Mouse (Mus musculus): Measurements from ENCODE around the gene Pcdh8. TPM values are rescaled to one million over a fixed set of nuclear protein-coding genes. Genes with fewer than 3 reads are reported as not detected.

The Pcdh8 gene
- polyA plus RNA-seq, 2 experiments = not detected

GRCm38 (mm10) chr14:79754601-79755222, 16.4 kb downstream of the Pcdh8 start:
- no peak overlapping the region for H3K4me2 ChIP-seq (ENCODE audit: low read depth)
- WGBS (ENCODE audit: insufficient replicate concordance) = 54% methylated on average over 13 of the region's 13 CpGs

GRCm38 (mm10) chr14:79754157-79754556, 17.0 kb downstream of the Pcdh8 start:
- DNase-seq (ENCODE audit: low read depth in 3 of 3, low spot score in 3 of 3) (no peak), ATAC-seq (ENCODE audit: insufficient read depth) (no peak)
- H3K9ac ChIP-seq (replicated peaks) = no peak overlapping the region
- no peak overlapping the region for H3K27ac ChIP-seq
- no peaks in the 10 kb centered on the region for H3K27me3 ChIP-seq (ENCODE audit: control insufficient read depth, insufficient read depth, low read length)
- no peak overlapping the region for H3K4me3 ChIP-seq (ENCODE audit: insufficient read depth in 1 of 2, low read depth in 2 of 2, low read length in 2 of 2)
- no peaks in the 10 kb centered on the region for H3K4me1 ChIP-seq (replicated peaks; ENCODE audit: control insufficient read depth in 2 of 2, insufficient read depth in 2 of 2, low read length in 1 of 2)
- TF ChIP-seq CTCF (IDR thresholded peaks at IDR 0.05; ENCODE audit: low read depth) (no peak), EP300 (IDR thresholded peaks at IDR 0.05; ENCODE audit: low read depth) (no peak)
- no peaks in the 10 kb centered on the region for H3K9me3 ChIP-seq (ENCODE audit: control insufficient read depth, low read length)
- H3K36me3 ChIP-seq (replicated peaks; ENCODE audit: control insufficient read depth, insufficient read depth, low read depth) = no peaks in the 10 kb centered on the region
- H3K4me2 ChIP-seq (ENCODE audit: low read depth) = no peak overlapping the region
- WGBS (ENCODE audit: insufficient replicate concordance) = 40% methylated on average over 3 of the region's 3 CpGs

More at GRCm38 (mm10) chr14:79754601-79755222, 16.4 kb downstream of the Pcdh8 start:
- Histone ChIP-seq H3K9ac (replicated peaks) (no peak overlapping the region), H3K27ac (no peak overlapping the region), H3K9me3 (ENCODE audit: control insufficient read depth, low read length) (no peaks in the 10 kb centered on the region), H3K4me1 (replicated peaks; ENCODE audit: control insufficient read depth in 2 of 2, insufficient read depth in 2 of 2, low read length in 1 of 2) (no peaks in the 10 kb centered on the region), H3K4me3 (ENCODE audit: insufficient read depth in 1 of 2, low read depth in 2 of 2, low read length in 2 of 2) (no peak overlapping the region), H3K36me3 (replicated peaks; ENCODE audit: control insufficient read depth, insufficient read depth, low read depth) (no peaks in the 10 kb centered on the region), H3K27me3 (ENCODE audit: control insufficient read depth, insufficient read depth, low read length) (no peaks in the 10 kb centered on the region)
- no peak for TF ChIP-seq CTCF (IDR thresholded peaks at IDR 0.05; ENCODE audit: low read depth)
- no peak for TF ChIP-seq EP300 (IDR thresholded peaks at IDR 0.05; ENCODE audit: low read depth)
- ATAC-seq (ENCODE audit: insufficient read depth) (no peak), DNase-seq (ENCODE audit: low read depth in 3 of 3, low spot score in 3 of 3) (no peak)

GRCm38 (mm10) chr14:79753733-79754132, 17.4 kb downstream of the Pcdh8 start:
- no peak for ATAC-seq (ENCODE audit: insufficient read depth)
- WGBS (ENCODE audit: insufficient replicate concordance) = 68% methylated on average over 7 of the region's 7 CpGs
- H3K4me2 ChIP-seq (ENCODE audit: low read depth) = no peak overlapping the region

GRCm38 (mm10) chr14:79740515-79740914, 30.6 kb downstream of the Pcdh8 start:
- ATAC-seq (ENCODE audit: insufficient read depth) = no peak
- Histone ChIP-seq H3K9me3 (ENCODE audit: control insufficient read depth, low read length) (no peaks in the 10 kb centered on the region), H3K27me3 (ENCODE audit: control insufficient read depth, insufficient read depth, low read length) (no peaks in the 10 kb centered on the region), H3K36me3 (replicated peaks; ENCODE audit: control insufficient read depth, insufficient read depth, low read depth) (no peaks in the 10 kb centered on the region), H3K9ac (replicated peaks) (no peak overlapping the region), H3K4me2 (ENCODE audit: low read depth) (no peak overlapping the region), H3K27ac (no peak overlapping the region), H3K4me1 (replicated peaks; ENCODE audit: control insufficient read depth in 2 of 2, insufficient read depth in 2 of 2, low read length in 1 of 2) (no peaks in the 10 kb centered on the region), H3K4me3 (ENCODE audit: insufficient read depth in 1 of 2, low read depth in 2 of 2, low read length in 2 of 2) (no peak overlapping the region)
- WGBS (ENCODE audit: insufficient replicate concordance) = 54% methylated on average over 3 of the region's 3 CpGs
- DNase-seq (ENCODE audit: low read depth in 3 of 3, low spot score in 3 of 3) = no peak
- no peak for TF ChIP-seq EP300 (IDR thresholded peaks at IDR 0.05; ENCODE audit: low read depth)
- no peak for TF ChIP-seq CTCF (IDR thresholded peaks at IDR 0.05; ENCODE audit: low read depth)

More at GRCm38 (mm10) chr14:79753733-79754132, 17.4 kb downstream of the Pcdh8 start:
- Histone ChIP-seq H3K27me3 (ENCODE audit: control insufficient read depth, insufficient read depth, low read length) (no peaks in the 10 kb centered on the region), H3K36me3 (replicated peaks; ENCODE audit: control insufficient read depth, insufficient read depth, low read depth) (no peaks in the 10 kb centered on the region), H3K4me1 (replicated peaks; ENCODE audit: control insufficient read depth in 2 of 2, insufficient read depth in 2 of 2, low read length in 1 of 2) (no peaks in the 10 kb centered on the region), H3K27ac (no peak overlapping the region), H3K4me3 (ENCODE audit: insufficient read depth in 1 of 2, low read depth in 2 of 2, low read length in 2 of 2) (no peak overlapping the region), H3K9me3 (ENCODE audit: control insufficient read depth, low read length) (no peaks in the 10 kb centered on the region), H3K9ac (replicated peaks) (no peak overlapping the region)
- TF ChIP-seq CTCF (IDR thresholded peaks at IDR 0.05; ENCODE audit: low read depth) = no peak
- TF ChIP-seq EP300 (IDR thresholded peaks at IDR 0.05; ENCODE audit: low read depth) = no peak
- DNase-seq (ENCODE audit: low read depth in 3 of 3, low spot score in 3 of 3) = no peak

- whole genome bisulfite sequencing (ENCODE audit: insufficient replicate concordance) = 70% methylated on average over 9 of the region's 9 CpGs
- no peak overlapping the region for H3K4me2 ChIP-seq (ENCODE audit: low read depth)
- no peaks in the 10 kb centered on the region for H3K4me1 ChIP-seq (replicated peaks; ENCODE audit: control insufficient read depth in 2 of 2, insufficient read depth in 2 of 2, low read length in 1 of 2)
- TF ChIP-seq CTCF (IDR thresholded peaks at IDR 0.05; ENCODE audit: low read depth) (no peak), EP300 (IDR thresholded peaks at IDR 0.05; ENCODE audit: low read depth) (no peak)
- no peaks in the 10 kb centered on the region for H3K36me3 ChIP-seq (replicated peaks; ENCODE audit: control insufficient read depth, insufficient read depth, low read depth)
- ATAC-seq (ENCODE audit: insufficient read depth) (no peak), DNase-seq (ENCODE audit: low read depth in 3 of 3, low spot score in 3 of 3) (no peak)
- no peaks in the 10 kb centered on the region for H3K27me3 ChIP-seq (ENCODE audit: control insufficient read depth, insufficient read depth, low read length)
- no peaks in the 10 kb centered on the region for H3K9me3 ChIP-seq (ENCODE audit: control insufficient read depth, low read length)
- H3K4me3 ChIP-seq (ENCODE audit: insufficient read depth in 1 of 2, low read depth in 2 of 2, low read length in 2 of 2) = no peak overlapping the region
- H3K27ac ChIP-seq = no peak overlapping the region
- H3K9ac ChIP-seq (replicated peaks) = no peak overlapping the region
These were observed 32.7 kb downstream of the Pcdh8 start for GRCm38 (mm10) chr14:79738441-79738840.
